Mouse (Mus musculus) bone marrow, adult 2 months (tissue): ENCODE results near the gene Ghr.

ENCODE experiments used
- CTCF ChIP-seq: fragments of 200-500 bp; IDR thresholded peaks from 2 replicates; pipeline ENCODE4 v1.5.1; 2011; ENCODE audit warnings: low read length, control low read depth; ENCODE audit not compliant: control insufficient read depth, insufficient read depth
- POLR2A ChIP-seq: fragments of 200-500 bp; IDR thresholded peaks from 2 replicates; pipeline ENCODE4 v1.6.1; 2011; ENCODE audit warnings: low read depth, mild to moderate bottlenecking, control low read depth, low read length, borderline replicate concordance; ENCODE audit not compliant: control insufficient read depth

GRCm38 (mm10) chr15:3300361-3301100, 282.8 kb downstream of the Ghr start:
- no peak for TF ChIP-seq CTCF
- no peak for TF ChIP-seq POLR2A
